Mouse (Mus musculus) thymus, postnatal 10 days (tissue): ENCODE data around the gene Nxn.
"Not testable (repeated sequence)": the region's sequence is repeated elsewhere in the genome, so short reads cannot be mapped to it uniquely, and the experiment has no call there.

Experiments
- DNase-seq, 2 experiments: peaks; one replicate each; pipeline ENCODE4 v3.0.0; 2021; ENCODE audit warnings: low spot score in 2 of 2

The Nxn gene

DNA sequence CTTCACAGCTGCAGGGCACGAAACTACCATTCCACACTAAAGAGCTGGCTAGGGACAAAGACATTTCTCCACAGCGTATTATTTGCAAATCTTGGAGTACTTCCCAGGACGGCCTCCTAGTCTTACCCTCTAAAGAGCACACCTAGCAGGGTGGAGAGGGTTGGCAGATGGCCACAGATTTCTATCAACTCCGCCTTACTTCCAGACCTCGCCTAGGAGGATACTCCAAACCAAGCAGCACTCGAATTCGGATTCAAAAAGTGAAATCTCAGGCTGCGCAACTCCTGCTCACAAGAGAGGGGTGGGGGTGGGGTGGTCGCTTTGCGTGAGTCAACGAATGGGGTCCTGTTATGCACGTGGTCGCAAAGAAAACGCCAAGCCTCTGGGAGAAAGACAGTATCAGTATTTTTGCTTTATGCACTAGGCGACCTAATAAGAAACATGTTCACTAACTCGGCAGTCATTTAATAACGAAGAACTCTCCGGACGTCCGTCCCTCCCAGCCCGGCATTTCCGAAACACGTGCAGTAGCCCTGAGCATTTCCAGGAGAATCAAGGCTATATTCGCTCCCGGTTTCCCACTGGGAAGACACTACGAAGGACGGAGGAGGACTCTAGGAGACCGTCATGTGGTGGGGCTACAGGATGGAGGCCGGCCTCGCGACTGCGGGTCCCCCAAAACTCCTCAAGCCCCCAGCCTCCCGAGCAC is 182.1 kb downstream of the Nxn start:
- DNase-seq: no peak

DNA sequence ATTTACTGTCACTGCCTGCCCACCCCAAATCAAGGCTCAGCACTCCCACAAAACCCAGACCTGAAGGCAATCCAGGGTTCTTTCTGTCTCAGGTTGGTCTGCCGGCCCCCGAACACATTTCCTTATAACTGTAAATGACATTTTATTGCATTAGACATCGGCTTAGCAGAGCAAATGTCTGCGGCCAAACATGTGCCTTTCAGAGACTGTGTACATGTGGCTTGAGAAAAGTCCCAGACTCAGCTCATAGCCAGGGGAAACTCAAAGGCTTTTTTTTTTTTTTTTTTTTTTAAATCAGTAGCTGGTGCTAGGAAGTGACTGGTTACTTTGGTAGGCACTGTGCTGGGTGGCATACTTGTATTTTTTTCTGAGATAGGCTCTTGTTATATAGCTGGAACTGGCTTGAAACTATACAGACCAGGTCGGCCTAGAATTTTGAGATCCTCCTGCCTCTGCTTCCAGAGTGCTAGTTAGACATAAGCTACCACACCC is 182.8 kb downstream of the Nxn start:
- no peak for DNase-seq

DNA sequence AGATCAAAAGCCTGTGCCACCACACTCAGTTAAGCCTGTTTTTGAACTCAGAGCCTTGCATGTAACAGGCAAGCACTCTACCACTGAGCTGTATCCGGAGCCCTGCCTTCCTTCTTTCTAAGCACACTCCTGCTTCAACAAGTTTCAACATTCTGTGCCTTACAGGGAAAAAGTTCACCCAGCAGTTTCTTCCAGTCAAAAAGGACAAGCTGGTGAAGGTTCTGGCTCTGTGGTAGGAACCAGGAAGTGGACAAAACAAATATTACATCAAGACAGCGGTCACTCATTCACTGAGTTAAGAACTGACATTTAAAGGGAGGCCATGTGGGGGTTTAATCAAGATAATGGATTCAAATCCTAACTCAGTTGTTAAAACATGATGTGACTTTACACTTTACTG is 183.9 kb downstream of the Nxn start:
- DNase-seq: no peak

DNA sequence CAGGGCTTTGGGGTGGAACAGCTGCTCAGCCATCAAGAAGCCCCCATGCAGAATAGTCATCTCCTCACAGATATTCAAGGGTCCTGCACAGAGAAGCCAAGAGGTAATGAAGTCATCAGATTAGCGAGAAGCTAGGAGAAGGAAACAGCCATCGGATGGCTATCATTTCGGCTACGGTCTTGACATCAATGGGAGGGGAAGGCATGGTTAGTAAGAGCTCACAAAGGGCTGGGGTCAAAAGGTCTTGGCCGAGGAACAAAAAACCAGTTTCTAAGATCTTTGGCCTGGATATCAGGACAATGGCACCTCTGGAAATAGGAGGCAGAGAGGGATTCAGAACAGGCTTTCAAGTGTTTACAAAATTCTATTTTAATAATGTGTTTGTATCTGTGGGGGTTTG is 185.1 kb downstream of the Nxn start:
- DNase-seq: no peak

DNA sequence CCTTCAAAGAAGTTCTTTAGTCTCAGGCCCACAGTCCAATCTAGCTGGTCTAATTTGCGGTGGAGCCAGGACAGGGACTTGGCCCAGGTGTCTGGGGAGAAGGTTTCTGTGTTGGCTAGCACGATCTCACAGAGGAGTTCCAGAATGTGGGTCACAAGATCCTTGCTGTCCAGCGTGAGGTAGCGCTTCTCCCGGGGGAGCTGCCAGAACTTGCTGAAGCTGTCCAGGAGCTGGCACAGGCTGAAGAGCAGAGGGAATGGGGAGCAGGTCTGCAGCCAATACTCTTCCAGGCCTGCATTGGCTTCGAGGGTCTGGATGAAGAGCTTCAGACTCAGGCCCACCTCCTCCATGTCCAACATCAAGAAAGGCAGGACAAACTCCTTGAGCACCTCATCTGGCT is 187.3 kb downstream of the Nxn start:
- not testable (repeated sequence) for DNase-seq

DNA sequence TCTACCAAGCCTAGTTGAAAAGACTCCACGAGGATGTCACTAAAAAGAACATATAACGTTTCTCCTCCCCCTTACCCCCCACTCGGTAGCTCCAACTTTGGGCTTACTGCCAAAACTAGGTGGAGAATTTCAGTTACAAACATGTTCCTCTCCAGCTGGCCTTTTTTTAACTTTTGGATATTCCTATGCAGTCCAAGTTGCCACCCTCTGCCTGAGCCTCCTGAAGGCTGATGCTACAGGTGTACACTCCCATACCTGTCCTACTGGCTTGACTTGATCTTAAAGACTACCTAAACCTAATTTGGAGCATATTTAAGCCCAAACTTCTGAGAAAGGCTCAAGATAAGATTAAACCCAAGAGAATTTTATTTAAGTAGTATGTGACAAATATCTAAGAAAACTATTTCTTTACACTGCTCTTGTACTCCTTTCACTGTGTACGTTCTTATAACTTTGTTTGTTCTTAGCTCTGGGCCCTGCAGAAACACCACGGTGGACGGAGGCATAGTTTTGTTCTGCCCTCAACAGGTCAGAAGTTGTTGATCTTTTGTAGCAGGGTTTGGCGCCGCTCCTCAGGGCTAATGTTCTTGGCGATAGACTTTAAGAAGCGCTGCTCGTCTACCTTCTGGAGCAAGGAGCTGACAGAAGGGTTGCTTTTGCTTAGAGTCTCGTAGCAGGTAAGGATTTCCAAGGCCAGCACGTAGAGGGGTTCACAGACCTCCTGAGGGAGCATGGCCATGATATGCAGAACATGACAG is 188.5 kb downstream of the Nxn start:
- DNase-seq: no peak
